Mouse (Mus musculus) ES-E14 (cell line): ENCODE data around the gene Srcap. TPM values are rescaled to one million over a fixed set of nuclear protein-coding genes. Genes with fewer than 3 reads are reported as not detected.
A peak's percentile ranks its signal among the peaks of the same experiment; 100 is the strongest.
"Not testable (repeated sequence)": the region's sequence is repeated elsewhere in the genome, so short reads cannot be mapped to it uniquely, and the experiment has no call there.

Experiments used
- DNase-seq: peaks from one replicate; pipeline ENCODE4 v3.0.0-alpha.2; 2013; ENCODE audit warnings: low read depth, low spot score
- H3K27ac ChIP-seq: 2 replicates; pipeline ENCODE4 v1.5.1; 2012; ENCODE audit warnings: low read depth, mild to moderate bottlenecking, low read length, moderate library complexity, mixed read lengths; ENCODE audit not compliant: poor library complexity, insufficient read depth, severe bottlenecking
- H3K36me3 ChIP-seq: 2 replicates; pipeline ENCODE4 v1.6.1; 2012; ENCODE audit warnings: mild to moderate bottlenecking, low read length, moderate library complexity, mixed read lengths; ENCODE audit not compliant: control insufficient read depth, poor library complexity, insufficient read depth, severe bottlenecking
- H3K4me1 ChIP-seq, 2 experiments: fragments of 150-350 bp in 1 of 2; sonication (generic) in 1 of 2; 2 replicates each; pipeline ENCODE4 v1.6.1; 2012; ENCODE audit warnings: low read length in 2 of 2, mild to moderate bottlenecking in 1 of 2, mixed read lengths in 1 of 2; ENCODE audit not compliant: control insufficient read depth in 2 of 2, insufficient read depth in 2 of 2, poor library complexity in 1 of 2
- H3K4me3 ChIP-seq, 2 experiments: fragments of 150-350 bp in 1 of 2; sonication (generic) in 1 of 2; 2 replicates each; pipeline ENCODE4 v1.5.1; 2012; ENCODE audit warnings: low read length in 2 of 2, low read depth in 1 of 2, mild to moderate bottlenecking in 1 of 2, mixed read lengths in 1 of 2; ENCODE audit not compliant: insufficient read depth in 1 of 2, poor library complexity in 1 of 2, severe bottlenecking in 1 of 2
- H3K9ac ChIP-seq: 2 replicates; pipeline ENCODE4 v1.6.1; 2012; ENCODE audit warnings: low read depth, mild to moderate bottlenecking, low read length, mixed read lengths; ENCODE audit not compliant: poor library complexity, insufficient read depth, severe bottlenecking
- H3K9me3 ChIP-seq: fragments of 150-350 bp; sonication (generic); 2 replicates; pipeline ENCODE4 v1.6.1; 2012; ENCODE audit warnings: low read depth, mild to moderate bottlenecking, low read length; ENCODE audit not compliant: control insufficient read depth, insufficient read depth
- CHD2 ChIP-seq: IDR thresholded peaks from 2 replicates; pipeline ENCODE4 v1.6.1; 2014; ENCODE audit warnings: mild to moderate bottlenecking, low read depth, low read length, inconsistent platforms
- HCFC1 ChIP-seq: IDR thresholded peaks from 2 replicates; pipeline ENCODE4 v1.6.1; 2012; ENCODE audit warnings: low read length, inconsistent platforms, borderline replicate concordance; ENCODE audit not compliant: insufficient read depth
- MAFK ChIP-seq: IDR thresholded peaks from 2 replicates; pipeline ENCODE4 v1.6.1; 2014; ENCODE audit warnings: mild to moderate bottlenecking, low read depth, low read length, inconsistent platforms; ENCODE audit not compliant: insufficient read depth
- ZC3H11A ChIP-seq: IDR thresholded peaks from 2 replicates; pipeline ENCODE4 v1.6.1; 2012; ENCODE audit warnings: low read depth, mild to moderate bottlenecking, inconsistent platforms, low read length, borderline replicate concordance
- ZNF384 ChIP-seq: IDR thresholded peaks from 2 replicates; pipeline ENCODE4 v1.6.1; 2012; ENCODE audit warnings: low read depth, low read length, inconsistent platforms
- in situ Hi-C, 2 experiments: fragments of 600-800 bp; cut with MboI; formaldehyde crosslinking; loops; one replicate each; pipeline ENCODE4 v1.15.1; 2025; ENCODE audit warnings: low sequenced_read_pairs in 2 of 2, inconsistent platforms in 1 of 2; ENCODE audit not compliant: unreplicated experiment in 2 of 2
- total RNA-seq: library from RNA; depleted of rRNA; stranded (reverse); fragments of 300-350 nt; gene quantifications from 2 replicates; pipeline ENCODE4 v1.2.3, GENCODE M21; 2012; rRNA removed

Srcap gene
- total RNA-seq, result 50.7 and 52.0 TPM in 2 replicates

DNA sequence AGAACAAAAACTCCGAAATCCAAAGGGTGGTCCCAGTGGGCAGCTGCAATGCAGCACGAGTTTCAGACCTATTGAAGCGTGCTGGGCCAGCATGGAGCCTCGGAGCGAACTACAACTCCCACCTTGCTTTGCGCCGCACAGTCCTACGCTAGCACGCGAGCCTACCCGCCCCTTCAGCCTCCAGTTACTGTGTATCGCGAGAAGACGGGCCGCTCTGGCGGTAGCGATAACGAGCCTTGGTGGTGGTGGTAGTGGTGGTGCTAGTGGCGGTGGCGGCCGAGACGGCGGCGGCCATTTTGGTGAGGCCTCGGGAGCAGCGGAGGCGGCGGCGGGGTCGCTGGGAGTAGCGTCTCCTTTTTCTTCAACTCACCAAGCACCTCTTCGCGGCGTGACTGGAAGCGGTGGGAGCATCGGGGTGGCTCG, at the start of gene Srcap:
Srcap (plus strand) TSS at position 176 of the 423 bp plus-strand sequence.
- peaks cover 4% of the 10 kb centered on the region for H3K36me3 ChIP-seq
- peak within 1 kb of the TSS; percentile 97 for H3K9ac ChIP-seq
- TF ChIP-seq ZNF384, result no peak
- TF ChIP-seq HCFC1, result peak; percentile 95
- TF ChIP-seq CHD2, result peak; percentile 99
- no peak for TF ChIP-seq MAFK
- TF ChIP-seq ZC3H11A, result no peak
- peak; percentile 91 for DNase-seq
- H3K4me3 ChIP-seq, result peak within 1 kb of the TSS; percentile 74 to 85
- in situ Hi-C loops, result no loop called here
- peaks cover 0 to 4% of the 10 kb centered on the region in 2 experiments; a peak in 3 of 4 replicates for H3K4me1 ChIP-seq
- H3K9me3 ChIP-seq, result no peaks in the 10 kb centered on the region
- H3K27ac ChIP-seq, result peak within 1 kb of the TSS; percentile 96

- Histone ChIP-seq H3K9ac (no peak overlapping the region), H3K27ac (peak overlapping the region; percentile 93), H3K9me3 (peaks cover 12% of the 10 kb centered on the region; the same call in 1 of the 2 replicates), H3K4me3 (no peak overlapping the region), H3K4me1 (no peaks in the 10 kb centered on the region), H3K36me3 (peaks cover 16% of the 10 kb centered on the region)
- in situ Hi-C loops, result no loop called here
- TF ChIP-seq ZC3H11A (no peak), CHD2 (no peak), ZNF384 (no peak), HCFC1 (no peak), MAFK (no peak)
- DNase-seq, result no peak
Observed at GRCm38 (mm10) chr7:127465191-127465590, 46.6 kb upstream of the Srcap start.

GRCm38 (mm10) chr7:127465670-127466069, 46.1 kb upstream of the Srcap start:
- H3K4me1 ChIP-seq, DNase-seq, in situ Hi-C loops, H3K4me3 ChIP-seq, H3K9ac ChIP-seq: not testable (repeated sequence)
- Histone ChIP-seq H3K36me3 (peaks cover 15% of the 10 kb centered on the region), H3K9me3 (peaks cover 12% of the 10 kb centered on the region; the same call in 1 of the 2 replicates), H3K27ac (peak overlapping the region; percentile 93)

- 0 out of 2 replicates have a peak, but pooled peaks cover 10% of the 10 kb centered on the region for H3K9me3 ChIP-seq
- no peak overlapping the region for H3K4me3 ChIP-seq
- in situ Hi-C loops, result no loop called here
- TF ChIP-seq MAFK, result no peak
- TF ChIP-seq CHD2, result 0 out of 2 replicates have a peak, but pooled peaks have one; percentile 22
- TF ChIP-seq ZC3H11A, result no peak
- no peak for TF ChIP-seq HCFC1
- TF ChIP-seq ZNF384, result no peak
- no peak overlapping the region; the same call in 1 of the 2 replicates for H3K9ac ChIP-seq
- DNase-seq, result no peak
- peaks cover 11% of the 10 kb centered on the region for H3K36me3 ChIP-seq
- H3K4me1 ChIP-seq, result no peaks in the 10 kb centered on the region
- H3K27ac ChIP-seq, result peak overlapping the region; percentile 93; the same call in 1 of the 2 replicates
Observed at GRCm38 (mm10) chr7:127466606-127467005, 45.2 kb upstream of the Srcap start.
